Mouse (Mus musculus) gastrocnemius, postnatal 10 days (tissue): ENCODE measurements around the gene Xrcc4. TPM values are rescaled to one million over a fixed set of nuclear protein-coding genes. Genes with fewer than 3 reads are reported as not detected.

Experiments used
- DNase-seq: peaks from one replicate; pipeline ENCODE4 v3.0.0; 2021; ENCODE audit warnings: mixed read lengths
- total RNA-seq, 2 experiments: library from RNA; stranded (reverse); gene quantifications; 2 replicates each; pipeline ENCODE4 v1.2.3; 2021

Xrcc4 gene
- total RNA-seq, 2 experiments from 2014 or later = 9.5 to 11.4 TPM

DNA sequence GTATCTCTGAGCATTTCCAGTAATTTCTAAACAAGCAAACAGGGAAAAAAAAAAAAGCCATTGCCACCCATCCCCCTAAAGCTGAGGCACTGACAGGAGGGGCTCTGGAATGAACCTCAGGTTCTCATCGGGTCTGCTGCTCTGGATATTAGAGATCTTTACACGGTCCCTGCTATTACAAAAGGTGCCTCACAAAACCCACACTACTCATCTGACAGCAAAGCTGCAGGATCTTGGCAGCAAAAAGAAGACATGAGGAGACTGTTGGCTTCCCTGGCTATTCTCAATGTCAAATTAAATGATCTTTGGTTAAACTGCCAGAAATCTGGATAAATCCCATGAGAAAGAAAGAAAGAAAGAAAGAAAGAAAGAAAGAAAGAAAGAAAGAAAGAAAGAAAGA is 145.1 kb downstream of the Xrcc4 start:
- DNase-seq = no peak

- DNase-seq = peak; percentile 26
Measured at GRCm38 (mm10) chr13:89929477-89929876, 159.9 kb downstream of the Xrcc4 start.

- no peak for DNase-seq
Measured at GRCm38 (mm10) chr13:89918814-89919481, 170.5 kb downstream of the Xrcc4 start.

- DNase-seq = no peak
Measured at GRCm38 (mm10) chr13:89914332-89914731, 175.1 kb downstream of the Xrcc4 start.

DNA sequence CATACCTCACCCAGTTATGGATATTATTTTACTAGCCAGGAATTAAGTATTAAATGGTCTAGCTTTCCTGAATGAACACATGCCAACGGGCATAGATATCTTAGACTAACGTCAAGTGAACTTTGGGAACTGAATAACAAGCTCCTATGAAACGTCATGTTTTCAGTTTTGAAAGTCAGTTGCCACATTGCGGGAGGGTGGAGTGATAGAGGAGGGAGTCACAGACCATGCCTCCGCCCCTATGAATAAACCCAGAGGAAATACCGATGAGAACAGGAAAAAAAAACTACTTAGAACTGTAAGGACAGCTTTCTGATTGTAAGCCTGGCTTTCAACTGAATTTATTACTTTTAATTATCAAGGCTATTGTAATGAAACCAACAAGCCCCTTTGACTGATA is 175.5 kb downstream of the Xrcc4 start:
- DNase-seq = no peak

DNA sequence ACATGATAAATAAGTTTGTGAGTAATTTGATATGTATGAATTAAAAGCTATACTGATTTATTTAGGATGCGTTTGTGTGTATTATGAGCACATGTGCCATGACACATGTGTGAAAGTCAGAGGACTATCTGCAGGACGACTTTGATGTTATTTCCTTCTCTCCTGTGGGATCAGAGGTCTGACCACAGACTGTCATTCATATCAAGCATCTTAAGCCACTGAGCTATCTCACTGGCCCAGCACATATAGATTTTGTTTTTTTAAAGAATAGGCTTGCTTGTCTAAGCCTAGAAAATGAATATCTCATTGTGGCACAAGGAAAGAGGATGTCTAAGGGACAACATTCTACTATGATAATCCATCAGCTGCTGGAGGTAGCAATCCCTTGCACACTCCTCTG is 183.3 kb downstream of the Xrcc4 start:
- no peak for DNase-seq

DNA sequence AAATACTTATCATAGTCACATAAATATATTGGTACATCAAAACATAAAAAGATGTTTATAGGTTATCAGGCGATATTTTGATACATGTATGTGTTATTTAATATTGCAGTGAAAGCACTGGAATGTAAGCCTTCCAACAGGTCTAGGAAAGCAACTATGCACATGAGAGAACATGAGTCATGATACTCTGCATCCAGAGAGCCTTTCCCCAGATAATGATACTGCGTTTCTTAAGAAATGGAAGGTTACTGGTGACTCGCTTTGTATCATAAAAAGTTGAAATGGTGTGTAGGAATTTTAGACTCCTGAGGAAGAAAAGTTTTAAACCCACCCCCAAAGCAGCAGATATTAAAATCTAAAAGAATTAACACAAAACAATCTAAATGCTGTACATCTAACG is 190.3 kb downstream of the Xrcc4 start:
- DNase-seq = no peak

DNA sequence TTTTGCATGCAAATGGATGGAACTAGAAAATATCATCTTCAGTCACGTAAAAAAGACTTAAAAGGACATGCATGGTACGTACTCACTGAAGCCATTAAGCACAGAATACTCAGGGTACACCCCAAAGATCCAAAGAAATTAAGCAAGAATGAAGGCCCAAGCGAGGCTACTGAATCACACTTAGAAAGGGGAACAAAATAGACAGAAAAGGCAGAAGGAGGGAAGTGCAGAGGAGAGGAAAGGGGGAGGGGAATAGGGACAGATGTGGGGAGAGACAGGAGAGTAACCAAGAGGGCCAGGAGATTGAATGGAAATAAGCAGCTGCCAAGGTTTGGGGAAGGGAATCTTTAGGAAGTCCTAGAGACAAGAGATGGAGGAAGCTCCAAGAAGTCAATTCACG is 197.3 kb downstream of the Xrcc4 start:
- DNase-seq = no peak

DNA sequence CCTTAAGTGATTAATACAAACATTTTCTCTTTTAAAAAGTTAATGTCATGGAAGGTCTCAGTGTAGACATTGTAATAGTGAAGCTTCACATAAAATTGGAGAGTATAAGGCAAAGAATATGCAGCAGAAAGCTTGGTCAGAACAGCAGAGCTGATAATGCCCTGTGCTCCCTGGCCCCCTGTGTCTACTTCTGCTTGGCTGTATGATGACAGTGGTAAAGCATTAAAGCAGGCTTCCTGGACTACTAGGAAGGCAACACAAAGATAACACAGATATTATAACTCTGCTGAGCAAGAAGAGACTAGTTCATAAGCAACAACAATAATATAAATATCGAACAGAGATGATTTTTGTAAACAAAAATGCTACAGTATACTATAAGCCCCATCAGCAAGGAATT is 199.2 kb downstream of the Xrcc4 start:
- no peak for DNase-seq

- DNase-seq = no peak
Measured at GRCm38 (mm10) chr13:89889074-89889473, 200.3 kb downstream of the Xrcc4 start.

DNA sequence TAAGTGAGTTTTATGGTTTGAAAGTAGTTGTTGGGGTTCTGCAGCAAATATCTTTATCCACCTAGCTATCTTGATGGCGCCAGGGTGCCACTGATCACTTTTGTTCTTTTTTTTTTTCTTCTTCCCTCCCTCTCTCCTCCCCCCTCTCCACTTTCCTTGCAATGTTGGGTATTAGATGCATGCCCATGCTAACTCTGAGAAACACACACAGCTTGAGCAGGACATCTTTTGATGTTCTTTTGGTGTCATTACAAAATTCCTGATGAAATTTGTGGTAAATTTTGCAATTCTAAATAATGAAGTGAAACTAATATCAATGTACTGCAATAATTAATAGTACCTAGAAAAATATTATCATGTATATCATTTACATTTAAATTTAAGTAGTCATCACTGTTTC is 205.9 kb downstream of the Xrcc4 start:
- no peak for DNase-seq

DNA sequence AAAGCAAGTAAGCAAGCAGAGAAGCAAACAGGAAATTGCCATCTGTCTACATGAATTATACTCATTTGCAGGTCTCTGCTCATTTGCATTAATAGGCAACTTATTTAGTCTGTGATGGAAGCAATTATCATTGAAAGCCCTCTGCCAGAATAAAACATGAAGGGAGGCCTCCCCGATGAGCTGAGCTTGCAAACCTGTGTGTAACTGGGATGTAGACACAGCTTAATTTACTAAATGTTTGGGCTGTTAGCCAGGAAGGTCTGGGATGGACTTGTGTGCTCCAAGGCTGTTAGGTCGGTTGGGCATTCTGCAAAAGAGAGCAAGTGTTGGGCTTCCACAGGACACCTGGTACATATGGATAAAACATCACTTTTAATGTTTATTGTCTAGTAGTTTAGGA is 208.1 kb downstream of the Xrcc4 start:
- no peak for DNase-seq

DNA sequence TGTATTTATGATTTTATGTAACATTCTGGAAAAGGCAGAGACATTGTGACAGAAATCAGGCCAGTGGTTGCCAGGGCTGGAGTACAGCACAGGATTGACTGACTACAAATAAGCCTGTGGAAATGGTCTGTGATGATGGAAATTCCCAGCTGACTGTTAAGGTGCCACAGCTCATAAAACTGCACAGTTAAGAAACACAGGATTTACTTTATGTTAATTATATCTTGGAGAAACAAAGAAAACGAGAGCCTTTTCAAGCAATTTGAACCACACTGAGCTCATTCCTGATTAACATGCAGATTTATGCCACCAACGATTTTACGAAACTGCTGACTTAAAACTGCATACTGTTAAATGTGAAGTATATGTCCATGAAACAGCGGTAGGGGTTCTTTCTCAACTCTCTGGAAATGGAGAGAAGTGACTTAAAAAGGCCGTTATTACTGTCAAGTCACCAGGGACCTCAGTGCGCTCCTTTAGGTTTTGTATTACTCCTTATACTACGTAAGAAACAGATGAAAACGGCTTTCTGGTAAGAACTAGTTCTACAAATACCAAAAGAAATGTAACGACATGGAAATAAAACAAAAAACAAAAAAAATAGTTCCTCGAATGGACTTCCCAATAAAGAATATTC is 210.5 kb downstream of the Xrcc4 start:
- DNase-seq = no peak

DNA sequence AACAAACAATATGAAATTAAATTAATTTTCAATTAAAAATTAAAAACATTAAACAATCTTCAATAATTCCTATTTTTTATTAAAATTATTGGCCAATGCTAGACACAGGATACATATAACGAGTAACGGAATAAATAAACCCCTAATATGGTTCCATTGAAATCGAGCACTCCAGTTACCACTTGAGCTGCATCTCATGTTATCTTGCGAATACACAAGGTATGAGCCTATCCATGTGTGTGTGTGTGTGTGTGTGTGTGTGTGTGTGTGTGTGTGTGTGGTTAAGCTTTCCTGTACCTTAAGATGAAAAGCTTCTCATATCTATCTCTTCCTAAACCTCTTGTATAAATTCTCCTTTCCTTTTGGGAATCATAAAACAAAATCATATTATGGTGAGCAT is 213.9 kb downstream of the Xrcc4 start:
- DNase-seq = no peak

GRCm38 (mm10) chr13:89872725-89873124 is 216.7 kb downstream of the Xrcc4 start:
- DNase-seq = no peak

GRCm38 (mm10) chr13:89854139-89854538 is 235.3 kb downstream of the Xrcc4 start:
- DNase-seq = no peak

DNA sequence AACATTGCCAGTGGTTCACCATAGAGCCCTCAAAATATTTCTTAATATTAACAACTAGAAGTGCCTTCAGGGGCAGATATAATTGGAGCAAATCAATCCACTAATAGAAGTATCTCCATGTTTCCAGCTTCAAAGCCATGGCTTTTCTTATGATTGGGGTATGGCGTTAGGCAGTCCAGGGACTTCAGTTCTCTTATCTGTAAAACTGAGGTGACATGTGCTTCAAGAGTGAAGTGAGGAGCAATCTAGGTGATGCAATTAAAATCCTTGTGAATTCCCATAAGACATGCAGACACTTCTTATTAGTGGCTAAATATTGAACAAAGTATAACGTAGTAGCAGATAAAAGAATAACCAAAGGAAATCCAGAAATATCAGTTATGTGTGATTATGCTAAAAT is 238.7 kb downstream of the Xrcc4 start:
- DNase-seq = no peak

DNA sequence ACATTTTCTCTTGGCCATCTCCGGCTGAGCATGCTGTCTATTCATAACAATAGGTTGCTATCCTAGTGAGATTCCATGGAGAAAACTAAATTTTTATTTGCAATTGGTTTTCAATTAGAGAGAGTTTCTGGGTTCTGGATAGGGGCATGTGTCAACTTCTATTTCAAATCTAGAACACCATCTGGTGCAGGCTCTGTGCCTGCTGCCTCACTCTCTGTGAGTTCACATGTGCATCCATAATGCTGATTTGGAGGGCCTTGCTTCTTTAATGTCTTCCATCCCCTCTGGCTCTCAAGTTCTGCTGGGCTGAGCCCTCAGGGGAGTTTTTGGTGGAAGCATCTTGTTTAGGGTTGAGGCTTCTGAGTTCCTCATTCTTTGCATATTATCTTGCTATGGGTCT is 239.5 kb downstream of the Xrcc4 start:
- DNase-seq = no peak

GRCm38 (mm10) chr13:89838635-89839034 is 250.8 kb downstream of the Xrcc4 start:
- DNase-seq = no peak

GRCm38 (mm10) chr13:89834485-89834884 is 254.9 kb downstream of the Xrcc4 start:
- no peak for DNase-seq

DNA sequence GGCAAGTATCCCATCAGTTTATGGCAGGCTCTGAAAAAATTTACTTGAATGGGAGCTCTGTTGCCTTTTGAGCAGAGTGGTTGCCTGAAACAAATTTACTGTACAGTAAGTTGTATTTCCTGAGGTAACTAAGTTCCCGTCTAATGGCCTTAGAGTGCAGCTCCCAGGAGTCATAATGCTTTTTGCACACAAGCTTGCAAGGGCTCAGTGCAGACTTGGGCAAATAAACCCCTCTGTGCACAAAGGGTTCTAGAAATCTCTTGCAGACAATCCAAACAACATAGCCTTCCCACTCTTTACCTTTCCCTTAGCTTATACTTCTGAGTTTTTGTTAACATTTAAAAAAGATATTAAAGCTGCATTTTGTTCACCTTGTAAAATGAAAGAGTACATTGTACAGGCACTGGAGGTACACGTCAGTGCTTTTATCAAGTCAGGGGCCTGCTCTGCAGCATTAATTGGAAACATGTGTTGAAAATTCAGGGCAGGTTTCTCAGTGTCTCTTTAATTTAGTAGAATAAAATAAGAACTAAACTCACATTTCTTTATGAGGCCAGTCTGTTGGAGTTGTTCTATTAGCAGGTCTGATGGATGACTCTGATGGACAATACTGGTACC is 256.2 kb downstream of the Xrcc4 start:
- no peak for DNase-seq

GRCm38 (mm10) chr13:89828429-89828970 is 260.9 kb downstream of the Xrcc4 start:
- DNase-seq = no peak

DNA sequence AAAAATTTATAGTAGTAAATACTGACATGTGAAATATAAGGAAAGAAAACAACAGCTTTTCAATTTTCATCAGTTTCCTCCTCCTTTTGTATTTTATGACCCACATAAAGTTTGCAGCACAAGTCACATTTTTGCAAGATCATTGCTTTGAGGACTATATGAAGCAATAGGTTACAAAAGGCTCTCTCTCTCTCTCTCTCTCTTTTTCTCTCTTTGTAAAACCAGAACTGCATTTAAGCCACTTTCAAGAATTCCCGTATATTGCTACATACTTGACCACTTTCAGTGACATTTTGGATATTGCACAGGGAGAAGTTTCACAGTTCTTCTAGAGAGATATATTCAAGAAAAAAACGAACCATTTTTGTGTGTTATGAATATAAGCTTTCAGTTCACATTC is 261.6 kb downstream of the Xrcc4 start:
- DNase-seq = no peak

GRCm38 (mm10) chr13:89814543-89814942 is 274.9 kb downstream of the Xrcc4 start:
- DNase-seq = no peak
